Mouse (Mus musculus) small intestine, adult 2 months (tissue): ENCODE measurements around the gene Ctsw.

Experiments
- CTCF ChIP-seq: fragments of 200-500 bp; IDR thresholded peaks from 2 replicates; pipeline ENCODE4 v1.5.1; 2012; ENCODE audit warnings: low read depth, mild to moderate bottlenecking, control low read depth, inconsistent platforms, low read length, moderate library complexity, mixed read lengths; ENCODE audit not compliant: insufficient replicate concordance, insufficient read length; ENCODE audit errors: extremely low read depth
- POLR2A ChIP-seq: fragments of 200-500 bp; IDR thresholded peaks from 2 replicates; pipeline ENCODE4 v1.6.1; 2012; ENCODE audit warnings: low read depth, mild to moderate bottlenecking, control low read depth, inconsistent platforms, low read length, moderate library complexity

DNA sequence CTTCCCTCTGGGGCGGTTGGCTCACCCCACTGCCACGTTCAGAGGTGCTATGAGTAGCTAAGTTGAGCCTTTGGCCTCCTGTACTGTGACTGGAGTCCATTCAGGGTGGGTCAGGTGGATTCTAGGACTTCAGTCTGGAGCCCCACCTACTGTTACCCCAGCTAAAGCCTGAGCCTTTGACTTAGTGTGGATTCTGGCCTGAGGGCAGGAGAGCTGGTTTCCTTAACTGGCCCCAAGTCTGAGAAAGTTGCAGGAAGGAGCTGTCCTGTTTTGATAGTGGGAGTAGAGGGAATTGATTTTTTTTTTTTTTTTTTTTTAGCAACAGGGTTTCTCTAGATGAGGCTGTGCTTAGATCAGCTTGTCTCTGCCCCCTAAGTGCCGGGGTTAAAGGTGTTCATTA lies 26.0 kb upstream of the Ctsw start:
- TF ChIP-seq POLR2A: no peak
- TF ChIP-seq CTCF: no peak
